Mouse (Mus musculus) stomach, embryonic 14.5 days (tissue): ENCODE data around the gene Zswim3. TPM values are rescaled to one million over a fixed set of nuclear protein-coding genes. Genes with fewer than 3 reads are reported as not detected.

Experiments
- ATAC-seq: fragments of 200-750 bp; cut with Nextera tagmentation; 2 replicates; pipeline ENCODE4 v1.8.0; 2017; ENCODE audit warnings: low read depth, moderate TSS enrichment; ENCODE audit not compliant: insufficient number of reproducible peaks, insufficient read depth, low FRiP score
- H3K27ac ChIP-seq: fragments of 300-500 bp; sonication (generic); 2 replicates; pipeline ENCODE4 v1.5.1; 2014; ENCODE audit warnings: mild to moderate bottlenecking, low read length, moderate library complexity, mixed read lengths
- H3K27me3 ChIP-seq: fragments of 300-500 bp; sonication (generic); 2 replicates; pipeline ENCODE4 v1.6.1; 2014; ENCODE audit warnings: low read length, control low read depth, mixed read lengths; ENCODE audit not compliant: control insufficient read depth, insufficient read depth
- H3K36me3 ChIP-seq: fragments of 300-500 bp; sonication (generic); 2 replicates; pipeline ENCODE4 v1.6.1; 2014; ENCODE audit warnings: mild to moderate bottlenecking, control low read depth, low read length, moderate library complexity, mixed read lengths; ENCODE audit not compliant: control insufficient read depth, insufficient read depth
- H3K4me1 ChIP-seq: fragments of 300-500 bp; sonication (generic); 2 replicates; pipeline ENCODE4 v1.6.1; 2014; ENCODE audit warnings: low read length, control low read depth, mixed read lengths; ENCODE audit not compliant: control insufficient read depth, insufficient read depth
- H3K4me2 ChIP-seq: fragments of 300-500 bp; sonication (generic); replicated peaks from 2 replicates; pipeline ENCODE4 v1.6.1; 2014; ENCODE audit warnings: low read depth, low read length, control low read depth
- H3K4me3 ChIP-seq: fragments of 300-500 bp; sonication (generic); 2 replicates; pipeline ENCODE4 v1.5.1; 2014; ENCODE audit warnings: low read depth, low read length, control low read depth
- H3K9ac ChIP-seq: fragments of 300-500 bp; sonication (generic); replicated peaks from 2 replicates; pipeline ENCODE4 v1.6.1; 2014; ENCODE audit warnings: low read depth, mild to moderate bottlenecking, control low read depth, low read length, moderate library complexity, mixed read lengths
- H3K9me3 ChIP-seq: fragments of 300-500 bp; sonication (generic); 2 replicates; pipeline ENCODE4 v1.6.1; 2016; ENCODE audit warnings: low read depth, low read length, control low read depth; ENCODE audit not compliant: control insufficient read depth
- WGBS: fragments of 180-500 bp; shearing (Covaris S2); extraction: QIAGEN DNeasy Blood & Tissue Kit; methylation state at CpG from one replicate; pipeline ENCODE4 v1.1.7; 2014; 5-methylcytosine and 5-hydroxymethylcytosine counted together
- polyA plus RNA-seq: library from polyadenylated mRNA; unstranded; fragments of >200 nt; fragmentation: Nextera tagmentation; extraction: Ambion mirVana; gene quantifications from 2 replicates; pipeline ENCODE4 v1.2.1, GENCODE M21; 2014

Zswim3 gene
- polyA plus RNA-seq, 1 experiment from 2014 or later = 9.2 TPM

DNA sequence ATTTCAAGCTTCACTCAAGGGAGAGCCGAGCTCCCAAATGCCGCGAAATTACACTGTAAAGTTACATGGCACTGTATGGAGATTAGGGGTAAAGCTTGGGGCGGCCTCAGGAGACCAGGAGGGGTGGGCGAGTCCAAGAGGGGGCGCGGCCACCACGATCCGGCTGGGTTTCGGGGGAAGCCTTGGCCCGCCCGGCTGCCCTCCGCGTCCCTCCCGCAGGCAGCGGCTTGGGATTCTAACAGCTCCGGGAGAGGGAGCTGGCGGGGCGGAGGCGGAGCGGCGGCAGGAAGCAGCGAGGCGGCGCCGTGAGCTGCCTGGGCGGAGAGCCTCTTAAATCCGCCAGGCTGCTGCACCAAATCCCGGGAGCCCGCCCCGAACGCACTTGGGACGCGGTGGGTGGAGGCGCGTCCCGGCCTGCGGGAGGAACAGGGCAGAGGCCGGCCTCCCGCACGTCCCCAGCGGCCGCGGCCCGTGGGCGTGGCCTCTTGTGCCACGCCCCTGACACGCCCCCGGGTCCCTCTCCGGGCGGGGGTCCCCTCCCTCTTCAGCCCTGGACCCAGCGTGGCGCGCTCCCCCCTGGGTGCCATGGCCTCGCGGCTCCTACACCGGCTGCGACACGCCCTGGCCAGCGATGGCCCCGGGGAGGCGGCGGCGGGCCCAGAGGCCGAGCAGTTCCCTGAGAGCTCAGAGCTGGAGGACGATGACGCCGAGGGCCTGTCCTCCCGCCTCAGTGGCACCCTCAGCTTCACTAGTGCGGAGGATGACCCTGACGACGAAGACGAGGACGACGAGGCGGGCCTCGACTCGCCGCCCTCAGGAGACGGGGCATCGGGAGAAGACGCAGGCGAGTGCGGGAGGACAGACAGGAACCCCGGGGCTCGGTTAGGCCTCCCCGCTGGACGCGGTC, 19.2 kb upstream of the Zswim3 start, which contains the start of gene Snx21:
Snx21 (plus strand) TSS at position 343 of the 907 bp plus-strand sequence.
- under 1% methylated on average over 86 of the region's 89 CpGs for WGBS
- H3K9ac ChIP-seq = peak within 1 kb of the TSS; percentile 64
- peaks cover 8% of the 10 kb centered on the region; the same call in 1 of the 2 replicates for H3K4me1 ChIP-seq
- H3K36me3 ChIP-seq = peaks cover 3% of the 10 kb centered on the region; the same call in 1 of the 2 replicates
- peak; percentile 92 for ATAC-seq
- H3K4me3 ChIP-seq = peak within 1 kb of the TSS; percentile 66
- H3K4me2 ChIP-seq = peak within 1 kb of the TSS; percentile 82
- H3K27me3 ChIP-seq = no peaks in the 10 kb centered on the region
- no peaks in the 10 kb centered on the region for H3K9me3 ChIP-seq
- peak within 1 kb of the TSS; percentile 86 for H3K27ac ChIP-seq

GRCm38 (mm10) chr2:164786388-164786885, 18.5 kb upstream of the Zswim3 start:
- peak; percentile 3; the same call in 1 of the 2 replicates for ATAC-seq
- H3K4me1 ChIP-seq = peaks cover 8% of the 10 kb centered on the region; the same call in 1 of the 2 replicates
- H3K27me3 ChIP-seq = no peaks in the 10 kb centered on the region
- peaks cover 9% of the 10 kb centered on the region; the same call in 1 of the 2 replicates for H3K36me3 ChIP-seq
- WGBS = 6% methylated on average over 15 of the region's 15 CpGs
- H3K9me3 ChIP-seq = no peaks in the 10 kb centered on the region
- H3K9ac ChIP-seq = peak overlapping the region; percentile 64
- peak overlapping the region; percentile 66 for H3K4me3 ChIP-seq
- peak overlapping the region; percentile 86; the same call in 1 of the 2 replicates for H3K27ac ChIP-seq
- peak overlapping the region; percentile 82 for H3K4me2 ChIP-seq

DNA sequence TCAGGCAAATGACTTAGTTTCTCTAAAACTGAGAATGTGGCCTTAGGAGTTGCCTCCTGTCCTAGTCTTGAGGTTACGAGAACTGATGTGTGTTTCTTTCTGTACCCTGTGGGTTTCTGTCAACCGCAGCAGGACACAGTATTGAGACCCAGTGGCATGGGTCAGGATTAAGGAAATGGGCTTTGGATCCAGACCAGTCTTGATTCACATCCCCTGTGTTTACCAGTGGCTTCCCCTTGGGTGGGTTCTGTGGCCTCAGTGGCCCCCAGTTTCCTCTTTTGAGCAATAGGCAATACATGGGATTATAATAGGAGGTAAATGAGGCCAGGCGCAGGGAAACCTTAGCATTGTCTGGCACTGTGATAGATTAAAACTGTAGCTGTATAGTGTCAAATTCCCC, 17.9 kb upstream of the Zswim3 start:
- H3K9me3 ChIP-seq = no peaks in the 10 kb centered on the region
- H3K4me2 ChIP-seq = peak overlapping the region; percentile 82
- H3K4me3 ChIP-seq = peak overlapping the region; percentile 66
- H3K36me3 ChIP-seq = peaks cover 15% of the 10 kb centered on the region
- no peaks in the 10 kb centered on the region for H3K27me3 ChIP-seq
- no peak overlapping the region for H3K9ac ChIP-seq
- no peak overlapping the region; the same call in 1 of the 2 replicates for H3K27ac ChIP-seq
- no peak for ATAC-seq
- WGBS = 88% methylated on average over 3 of the region's 3 CpGs
- peaks cover 8% of the 10 kb centered on the region; the same call in 1 of the 2 replicates for H3K4me1 ChIP-seq

DNA sequence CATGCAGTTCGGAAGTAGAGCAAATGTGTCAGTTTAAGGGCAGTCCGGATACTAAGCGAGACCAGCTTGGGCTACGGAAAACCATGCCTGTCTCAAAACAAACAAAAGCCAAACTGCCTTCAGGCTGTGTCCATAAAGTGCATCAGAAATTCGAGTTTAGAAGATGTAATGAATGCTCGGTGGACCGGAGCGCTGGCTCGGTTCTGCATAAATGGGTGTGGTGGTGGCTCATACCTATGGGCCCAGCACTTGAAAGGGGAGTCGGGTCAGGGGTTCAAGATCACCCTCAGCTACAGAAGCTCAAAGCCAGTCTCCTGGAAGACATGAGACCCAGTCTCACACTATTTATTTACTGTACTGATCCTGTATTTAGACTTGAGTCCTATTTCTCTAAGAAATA, 17.1 kb upstream of the Zswim3 start:
- WGBS = 80% methylated on average over 10 of the region's 10 CpGs
- no peaks in the 10 kb centered on the region for H3K9me3 ChIP-seq
- H3K4me1 ChIP-seq = peaks cover 8% of the 10 kb centered on the region; the same call in 1 of the 2 replicates
- no peak overlapping the region for H3K4me2 ChIP-seq
- H3K9ac ChIP-seq = no peak overlapping the region
- no peaks in the 10 kb centered on the region for H3K27me3 ChIP-seq
- no peak overlapping the region for H3K4me3 ChIP-seq
- no peak overlapping the region for H3K27ac ChIP-seq
- no peak for ATAC-seq
- peaks cover 22% of the 10 kb centered on the region for H3K36me3 ChIP-seq

DNA sequence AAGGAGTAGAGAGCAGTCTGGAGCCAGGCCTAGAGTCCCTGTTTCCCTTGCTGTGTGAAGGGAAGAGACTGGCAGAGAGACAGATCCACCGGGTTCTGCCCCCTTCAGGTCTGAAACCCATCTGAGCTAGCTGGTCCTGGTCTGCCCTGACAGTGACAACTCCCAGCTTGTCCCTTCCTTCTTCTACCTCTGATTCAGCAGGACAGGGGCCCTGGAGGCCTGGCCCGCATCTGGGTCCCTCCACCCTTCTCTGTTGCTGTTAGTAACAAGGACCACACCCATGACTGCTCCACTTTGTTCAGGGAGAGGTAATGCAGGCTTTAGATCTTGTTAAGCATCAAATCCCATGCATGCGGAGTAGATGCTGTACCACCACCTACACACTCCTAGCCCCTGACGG, 16.5 kb upstream of the Zswim3 start:
- no peak for ATAC-seq
- Histone ChIP-seq H3K27ac (no peak overlapping the region), H3K36me3 (peaks cover 27% of the 10 kb centered on the region), H3K27me3 (no peaks in the 10 kb centered on the region), H3K9me3 (no peaks in the 10 kb centered on the region), H3K4me2 (no peak overlapping the region), H3K4me1 (peaks cover 8% of the 10 kb centered on the region; the same call in 1 of the 2 replicates), H3K4me3 (no peak overlapping the region), H3K9ac (no peak overlapping the region)
- 60% methylated on average over 4 of the region's 4 CpGs for WGBS

GRCm38 (mm10) chr2:164790451-164790850, 14.4 kb upstream of the Zswim3 start:
- H3K9me3 ChIP-seq = no peaks in the 10 kb centered on the region
- H3K4me3 ChIP-seq = no peak overlapping the region
- H3K9ac ChIP-seq = no peak overlapping the region
- H3K4me2 ChIP-seq = no peak overlapping the region
- peaks cover 36% of the 10 kb centered on the region for H3K36me3 ChIP-seq
- H3K27ac ChIP-seq = no peak overlapping the region
- 65% methylated on average over 4 of the region's 4 CpGs for WGBS
- ATAC-seq = no peak
- H3K27me3 ChIP-seq = no peaks in the 10 kb centered on the region
- peaks cover 3% of the 10 kb centered on the region; the same call in 1 of the 2 replicates for H3K4me1 ChIP-seq

DNA sequence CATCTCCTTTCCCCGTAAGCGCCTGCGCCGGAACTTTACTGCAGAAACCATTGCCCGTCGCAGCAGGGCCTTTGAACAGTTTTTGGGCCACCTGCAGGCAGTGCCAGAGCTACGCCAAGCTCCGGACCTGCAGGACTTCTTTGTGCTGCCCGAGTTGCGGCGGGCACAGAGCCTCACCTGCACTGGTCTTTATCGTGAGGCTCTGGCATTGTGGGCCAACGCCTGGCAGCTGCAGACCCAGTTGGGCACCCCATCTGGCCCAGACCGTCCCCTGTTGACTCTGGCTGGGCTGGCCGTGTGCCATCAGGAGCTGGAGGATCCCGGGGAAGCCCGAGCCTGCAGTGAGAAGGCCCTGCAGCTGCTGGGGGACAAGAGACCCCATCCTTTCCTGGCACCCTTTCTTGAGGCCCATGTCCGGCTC, 13.0 kb upstream of the Zswim3 start:
- H3K4me3 ChIP-seq = no peak overlapping the region
- peaks cover 3% of the 10 kb centered on the region; the same call in 1 of the 2 replicates for H3K4me1 ChIP-seq
- ATAC-seq = no peak
- H3K36me3 ChIP-seq = peaks cover 43% of the 10 kb centered on the region
- no peak overlapping the region for H3K9ac ChIP-seq
- WGBS = 90% methylated on average over 18 of the region's 18 CpGs
- no peak overlapping the region for H3K4me2 ChIP-seq
- no peaks in the 10 kb centered on the region for H3K27me3 ChIP-seq
- H3K9me3 ChIP-seq = no peaks in the 10 kb centered on the region
- H3K27ac ChIP-seq = no peak overlapping the region

GRCm38 (mm10) chr2:164792400-164793190, 12.3 kb upstream of the Zswim3 start:
- no peak for ATAC-seq
- no peaks in the 10 kb centered on the region for H3K27me3 ChIP-seq
- H3K9ac ChIP-seq = no peak overlapping the region
- H3K27ac ChIP-seq = no peak overlapping the region
- H3K4me3 ChIP-seq = no peak overlapping the region
- H3K4me1 ChIP-seq = 0 out of 2 replicates have a peak, but pooled peaks cover 3% of the 10 kb centered on the region
- no peaks in the 10 kb centered on the region for H3K9me3 ChIP-seq
- 93% methylated on average over 12 of the region's 12 CpGs for WGBS
- H3K36me3 ChIP-seq = peaks cover 48% of the 10 kb centered on the region
- no peak overlapping the region for H3K4me2 ChIP-seq
